Mouse (Mus musculus) brain, adult 10 weeks (tissue): ENCODE data around the gene AC192777.2. TPM values are rescaled to one million over a fixed set of nuclear protein-coding genes. Genes with fewer than 3 reads are reported as not detected.

Source experiments
- polyA plus RNA-seq: library from polyadenylated mRNA; stranded (reverse); fragments of 350-450 nt; fragmentation: Illumina TruSeq; extraction: RNeasy Lipid Tissue Mini Kit (QIAGEN cat#74804); gene quantifications from one replicate; pipeline ENCODE4 v1.2.3, GENCODE M21; 2015; ENCODE audit warnings: low read depth, low replicate concordance

The AC192777.2 gene
- polyA plus RNA-seq: not detected

GRCm38 (mm10) chr17:40095150-40095549 is at the start of gene AC192777.2:
AC192777.2 (plus strand) TSS chr17:40095450.

Other genes starting within 250 kb of the AC192777.2 start
- gene Esp38, start 144.9 kb upstream of the AC192777.2 start, polyA plus RNA-seq: not detected
- not detected for gene Pgk2, start 113.2 kb downstream of the AC192777.2 start, polyA plus RNA-seq
- not detected for gene Crisp3, start 146.8 kb downstream of the AC192777.2 start, polyA plus RNA-seq
- not detected for gene Crisp1, start 223.8 kb downstream of the AC192777.2 start, polyA plus RNA-seq